Mouse (Mus musculus) regulatory T cell (primary cell): Measurements from ENCODE around the gene Socs2.

ENCODE experiments used
- in situ Hi-C: fragments of 300-600 bp; cut with MboI, MseI; formaldehyde crosslinking; loops from one replicate; pipeline ENCODE4 v1.15.1; 2025; ENCODE audit warnings: high pct_unique_total_duplicates

Gene Socs2

DNA sequence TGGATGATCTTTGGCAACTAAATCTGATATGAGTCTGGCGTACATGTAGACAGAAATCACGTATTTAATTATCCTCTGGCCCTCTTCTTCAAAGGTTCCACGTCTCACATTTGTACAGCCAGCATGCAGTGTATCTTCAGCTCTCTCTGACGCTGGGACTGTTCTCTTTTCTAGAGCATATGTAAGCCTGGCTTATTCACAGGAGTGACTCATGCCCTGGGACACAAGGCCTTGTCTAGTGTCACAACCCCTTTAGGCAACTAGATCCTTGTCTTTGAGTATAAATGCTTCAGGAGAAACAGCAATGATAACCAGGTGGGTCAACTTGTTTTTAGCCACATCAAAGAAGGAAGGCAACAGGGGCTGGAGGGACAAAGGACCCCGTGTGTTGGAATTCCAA, 5.7 kb upstream of the Socs2 start:
- in situ Hi-C loops: no loop called here

- in situ Hi-C loops: no loop called here
Measured at GRCm38 (mm10) chr10:95420284-95420683, 3.3 kb upstream of the Socs2 start.

DNA sequence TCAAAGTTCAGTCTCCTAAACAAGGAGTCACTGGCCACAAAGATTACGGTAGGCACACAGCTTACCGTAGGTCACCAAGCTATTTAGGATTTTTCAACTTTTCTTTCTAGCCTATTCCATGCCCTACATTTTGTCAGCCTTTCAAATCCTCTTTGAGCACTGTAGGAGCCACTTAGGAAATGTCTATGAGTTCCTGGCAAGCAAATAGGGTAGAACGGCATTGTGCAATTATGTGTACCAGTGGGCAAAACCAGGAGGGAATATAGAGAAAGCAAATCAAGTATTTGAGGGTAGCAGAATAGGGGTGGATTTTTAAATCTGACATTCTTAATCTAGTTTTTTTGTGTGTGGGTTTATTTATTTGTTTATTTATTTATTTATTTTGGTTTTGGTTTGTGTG, 2.7 kb upstream of the Socs2 start:
- in situ Hi-C loops: loop anchor here (5.0 kb wide), 3 partner anchors 97 to 427 kb away; partner anchors contain the start of gene Cradd

GRCm38 (mm10) chr10:95418631-95419030, 1.7 kb upstream of the Socs2 start:
- in situ Hi-C loops: loop anchor here (5.0 kb wide), 3 partner anchors 96 to 426 kb away; partner anchors contain the start of gene Cradd

- in situ Hi-C loops: loop anchor here (5.0 kb wide), 3 partner anchors 95 to 425 kb away; partner anchors contain the start of gene Cradd
Measured at GRCm38 (mm10) chr10:95417496-95418236, 686 bp upstream of the Socs2 start.

DNA sequence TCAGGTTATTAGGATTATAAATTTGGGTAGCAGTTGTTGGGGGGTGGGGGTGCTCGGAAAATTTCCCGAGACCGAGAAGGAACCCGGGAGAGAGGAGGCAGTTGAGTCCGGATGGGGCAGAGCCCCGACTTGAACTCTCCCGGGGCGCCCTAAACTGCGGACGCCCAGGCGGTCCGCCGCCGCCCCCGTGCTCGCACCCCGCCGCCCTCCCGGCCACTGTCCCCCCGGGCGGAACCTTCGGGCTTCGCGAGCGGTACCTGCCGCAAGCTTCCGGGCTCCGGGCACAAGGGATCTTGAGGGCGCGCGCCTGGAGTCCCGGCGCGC, 657 bp downstream of the Socs2 start:
- in situ Hi-C loops: loop anchor here (5.0 kb wide), 3 partner anchors 94 to 424 kb away; partner anchors contain the start of gene Cradd

- in situ Hi-C loops: loop anchor here (5.0 kb wide), 3 partner anchors 93 to 423 kb away; partner anchors contain the start of gene Cradd
Measured at GRCm38 (mm10) chr10:95415533-95416360, 1.2 kb downstream of the Socs2 start.

- in situ Hi-C loops: loop anchor here (5.0 kb wide), 3 partner anchors 93 to 423 kb away; partner anchors contain the start of gene Cradd
Measured at GRCm38 (mm10) chr10:95415159-95415532, 1.8 kb downstream of the Socs2 start.

- in situ Hi-C loops: loop anchor here (5.0 kb wide), 3 partner anchors 92 to 422 kb away; partner anchors contain the start of gene Cradd
Measured at GRCm38 (mm10) chr10:95414316-95415158, 2.4 kb downstream of the Socs2 start.

- in situ Hi-C loops: no loop called here
Measured at GRCm38 (mm10) chr10:95411139-95411538, 5.8 kb downstream of the Socs2 start.

- in situ Hi-C loops: no loop called here
Measured at GRCm38 (mm10) chr10:95410709-95411108, 6.3 kb downstream of the Socs2 start.

GRCm38 (mm10) chr10:95410209-95410608, 6.8 kb downstream of the Socs2 start:
- in situ Hi-C loops: no loop called here

DNA sequence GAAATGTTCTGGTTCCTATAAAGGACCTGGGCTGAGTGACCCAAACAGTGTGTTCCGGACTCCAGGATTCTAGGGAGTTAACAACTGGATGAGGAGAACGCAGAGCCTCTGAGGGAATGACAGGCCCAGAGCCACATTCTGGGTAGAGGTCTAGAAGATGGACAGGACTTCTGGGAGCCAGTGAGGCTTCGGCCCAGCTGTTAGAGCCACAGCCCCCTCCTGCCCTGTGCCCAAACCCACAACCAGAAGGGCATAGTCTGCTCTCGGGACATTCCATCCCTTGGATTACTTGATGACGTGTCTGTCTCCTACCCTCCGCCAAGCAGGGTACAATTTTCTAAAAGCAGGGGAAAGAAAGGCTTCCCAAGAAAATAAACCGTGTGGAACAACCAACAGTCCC, 7.8 kb downstream of the Socs2 start:
- in situ Hi-C loops: no loop called here

DNA sequence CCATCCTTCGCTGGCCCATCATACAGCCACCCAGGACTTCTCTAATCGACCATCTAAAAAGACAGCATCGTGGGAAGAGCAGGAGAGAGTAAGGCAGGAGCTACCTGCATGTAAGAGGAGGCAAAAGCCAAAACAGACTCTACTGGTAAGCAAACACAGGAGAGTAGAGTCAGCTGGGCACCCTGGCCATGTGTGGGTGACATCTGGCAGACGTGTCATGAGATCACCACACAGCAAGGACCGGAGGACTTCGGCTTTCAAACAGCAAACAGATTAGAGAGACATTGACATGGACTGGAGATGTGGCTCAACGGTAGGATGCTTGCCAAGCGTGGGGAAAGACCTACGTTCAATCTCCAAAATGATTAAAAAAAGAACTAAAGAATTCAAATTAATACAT, 8.5 kb downstream of the Socs2 start:
- in situ Hi-C loops: no loop called here

- in situ Hi-C loops: no loop called here
Measured at GRCm38 (mm10) chr10:95407541-95408160, 9.3 kb downstream of the Socs2 start.

DNA sequence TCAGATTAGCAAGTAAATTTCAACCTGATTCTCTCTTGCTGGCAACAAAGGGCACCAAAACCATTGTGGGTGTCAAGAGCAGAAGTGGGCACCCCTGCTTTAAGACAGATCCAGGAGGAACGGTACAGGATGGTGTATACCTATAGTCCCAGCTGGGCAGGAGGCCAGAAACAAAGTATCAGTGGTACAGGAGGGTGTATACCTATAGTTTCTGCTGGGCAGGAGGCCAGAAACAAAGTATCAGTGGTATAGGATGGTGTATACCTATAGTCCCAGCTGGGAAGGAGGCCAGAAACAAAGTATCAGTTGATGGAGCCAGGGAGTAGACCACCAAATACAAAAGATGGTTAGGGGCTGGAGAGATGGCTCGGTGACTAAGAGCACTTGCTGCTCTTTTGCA, 12.2 kb downstream of the Socs2 start:
- in situ Hi-C loops: no loop called here

- in situ Hi-C loops: no loop called here
Measured at GRCm38 (mm10) chr10:95399689-95400354, 17.2 kb downstream of the Socs2 start.

- in situ Hi-C loops: no loop called here
Measured at GRCm38 (mm10) chr10:95398489-95398888, 18.5 kb downstream of the Socs2 start.

DNA sequence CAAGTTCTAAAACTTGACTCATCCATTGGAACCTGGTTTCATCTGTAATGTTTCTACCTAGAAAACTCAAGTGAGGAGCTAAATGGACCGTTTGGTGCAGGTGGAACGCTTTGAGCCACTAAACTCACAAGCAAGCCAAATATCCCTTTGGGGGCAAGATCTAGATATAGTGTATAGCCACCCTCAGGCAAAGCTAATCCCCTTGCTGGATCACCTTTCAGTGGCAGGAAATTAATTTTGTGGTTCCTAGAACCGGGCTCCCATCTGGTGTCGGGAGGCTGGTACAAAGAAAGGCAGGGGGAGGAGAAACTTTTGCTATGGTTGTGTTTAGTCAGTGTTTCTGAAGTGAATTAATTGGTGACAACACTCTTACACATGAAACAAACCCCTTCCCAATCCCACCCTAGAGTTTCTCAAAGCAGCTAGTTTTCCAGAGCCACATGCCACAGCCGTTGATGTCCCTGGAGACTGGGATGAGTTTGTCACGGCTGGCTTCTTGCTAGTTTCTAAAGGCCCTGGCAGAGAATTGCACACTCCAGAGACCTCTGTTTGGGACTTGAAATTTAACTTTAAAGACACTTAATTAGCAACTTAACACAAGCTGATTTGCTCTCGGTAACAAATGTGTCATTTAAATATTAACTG, 19.7 kb downstream of the Socs2 start:
- in situ Hi-C loops: no loop called here

DNA sequence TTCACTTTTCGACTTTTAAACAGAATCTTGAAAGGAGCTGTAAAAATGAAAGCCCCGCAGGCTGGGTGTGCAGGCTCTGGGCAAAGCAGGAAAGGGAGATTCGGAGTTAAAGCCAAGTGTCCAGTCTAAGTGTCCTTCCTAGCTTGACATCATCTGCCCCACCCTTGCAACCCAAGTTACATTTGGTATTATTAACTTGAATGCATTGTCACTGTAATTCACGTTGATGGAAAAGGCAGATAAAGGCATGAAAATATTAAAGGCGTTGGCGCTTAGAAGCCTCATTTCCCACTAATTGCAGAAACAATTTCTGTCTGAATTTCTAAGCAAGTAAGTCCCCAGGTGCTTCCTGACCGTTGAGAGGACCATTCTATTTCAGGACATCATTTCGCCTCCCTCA, 20.6 kb downstream of the Socs2 start:
- in situ Hi-C loops: no loop called here
